Mouse (Mus musculus): Measurements from ENCODE around the gene Zfp975.
"Not testable (repeated sequence)": the region's sequence is repeated elsewhere in the genome, so short reads cannot be mapped to it uniquely, and the experiment has no call there.

The Zfp975 gene

GRCm38 (mm10) chr7:42692362-42693158 lies at the start of gene Zfp975:
Gene Zfp975, minus strand, starts transcription at chr7:42692742.
- DNase-seq, result peak; percentile 64

GRCm38 (mm10) chr7:42738536-42739210 lies 46.1 kb upstream of the Zfp975 start:
- no peak for DNase-seq

GRCm38 (mm10) chr7:42726917-42727316 lies 34.4 kb upstream of the Zfp975 start, which contains the start of gene Gm17067:
Gene Gm17067, minus strand, starts transcription at chr7:42727017.
- DNase-seq, result not testable (repeated sequence)

- DNase-seq, result not testable (repeated sequence)
Observed at GRCm38 (mm10) chr7:42693251-42693650, 709 bp upstream of the Zfp975 start.

- not testable (repeated sequence) for DNase-seq
Observed at GRCm38 (mm10) chr7:42680081-42680480, 12.5 kb downstream of the Zfp975 start.

- not testable (repeated sequence) for DNase-seq
Observed at GRCm38 (mm10) chr7:42679646-42680045, 12.9 kb downstream of the Zfp975 start.

- peak; percentile 11 for DNase-seq
Observed at GRCm38 (mm10) chr7:42660140-42660539, 32.4 kb downstream of the Zfp975 start.

GRCm38 (mm10) chr7:42655211-42655610 lies 37.3 kb downstream of the Zfp975 start:
- not testable (repeated sequence) for DNase-seq

GRCm38 (mm10) chr7:42643120-42643620 lies 49.4 kb downstream of the Zfp975 start:
- not testable (repeated sequence) for DNase-seq

- DNase-seq, result peak; percentile 33
Observed at GRCm38 (mm10) chr7:42642152-42643115, 50.1 kb downstream of the Zfp975 start, which contains the start of gene Zfp976. Gene Zfp976, minus strand, starts transcription at chr7:42642588.

- DNase-seq, result not testable (repeated sequence)
Observed at GRCm38 (mm10) chr7:42631031-42631430, 61.5 kb downstream of the Zfp975 start.
